Mouse (Mus musculus): Measurements from ENCODE around the gene Helb. TPM values are rescaled to one million over a fixed set of nuclear protein-coding genes. Genes with fewer than 3 reads are reported as not detected.

Gene Helb
- 3.1 and 3.4 TPM in 2 replicates for polyA plus RNA-seq (2015; fragmentation: Nextera tagmentation; extraction: Ambion mirVana)

- Histone ChIP-seq H3K9me3 (no peaks in the 10 kb centered on the region), H3K4me3 (replicated peaks) (peak within 1 kb of the TSS; percentile 65), H3K27ac (0 out of 2 replicates have a peak within 1 kb of the TSS, but pooled peaks have one; percentile 20)
These were observed at the start of gene Helb for GRCm38 (mm10) chr10:120112507-120113396. Helb (minus strand) TSS chr10:120112987.

GRCm38 (mm10) chr10:120160533-120160932, 47.7 kb upstream of the Helb start:
- Histone ChIP-seq H3K27ac (no peak overlapping the region), H3K9ac (replicated peaks) (no peak overlapping the region), H3K4me3 (replicated peaks) (no peak overlapping the region), H3K4me2 (replicated peaks) (no peak overlapping the region), H3K27me3 (no peaks in the 10 kb centered on the region), H3K36me3 (no peaks in the 10 kb centered on the region), H3K9me3 (no peaks in the 10 kb centered on the region), H3K4me1 (replicated peaks) (no peaks in the 10 kb centered on the region)
- no peak for ATAC-seq
- 92% methylated on average over 9 of the region's 9 CpGs for WGBS

More at GRCm38 (mm10) chr10:120112507-120113396, at the start of gene Helb:
- under 1% methylated on average over 55 of the region's 55 CpGs for WGBS
- ATAC-seq, result peak; percentile 99
- peak within 1 kb of the TSS; percentile 80 for H3K4me2 ChIP-seq (replicated peaks)
- H3K36me3 ChIP-seq, result no peaks in the 10 kb centered on the region
- H3K9ac ChIP-seq (replicated peaks), result peak within 1 kb of the TSS; percentile 63
- no peaks in the 10 kb centered on the region for H3K27me3 ChIP-seq
- H3K4me1 ChIP-seq (replicated peaks), result peaks cover 10% of the 10 kb centered on the region

GRCm38 (mm10) chr10:120153911-120154310, 41.1 kb upstream of the Helb start:
- 91% methylated on average over 2 of the region's 2 CpGs for WGBS
- no peaks in the 10 kb centered on the region for H3K27me3 ChIP-seq
- H3K36me3 ChIP-seq, result no peaks in the 10 kb centered on the region
- H3K4me1 ChIP-seq (replicated peaks), result no peaks in the 10 kb centered on the region
- H3K4me2 ChIP-seq (replicated peaks), result no peak overlapping the region
- no peak overlapping the region for H3K4me3 ChIP-seq (replicated peaks)
- no peak overlapping the region for H3K9ac ChIP-seq (replicated peaks)
- H3K27ac ChIP-seq, result no peak overlapping the region
- H3K9me3 ChIP-seq, result peaks cover 12% of the 10 kb centered on the region; the same call in 1 of the 2 replicates
- no peak for ATAC-seq

DNA sequence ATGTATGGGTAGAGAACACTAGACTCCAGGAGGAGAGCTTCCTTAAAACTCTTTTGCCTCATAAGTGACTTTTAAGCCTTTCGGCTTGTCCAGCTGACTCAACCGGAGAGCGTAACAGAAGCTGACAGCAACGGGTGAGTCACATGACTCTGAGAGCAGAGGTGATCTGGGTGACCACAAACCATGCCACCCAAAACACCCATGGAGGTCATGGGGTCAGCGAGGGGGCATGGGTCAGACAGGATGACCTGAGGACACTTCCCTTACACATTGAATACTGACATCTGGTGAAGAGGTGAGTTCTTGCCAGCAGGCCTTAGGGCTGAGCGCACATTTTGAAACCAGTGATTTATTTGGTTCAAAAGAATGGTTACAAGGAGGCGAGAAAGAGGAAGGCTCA, 38.9 kb upstream of the Helb start:
- Histone ChIP-seq H3K9me3 (peaks cover 12% of the 10 kb centered on the region; the same call in 1 of the 2 replicates), H3K27ac (no peak overlapping the region), H3K4me1 (replicated peaks) (no peaks in the 10 kb centered on the region), H3K4me3 (replicated peaks) (no peak overlapping the region), H3K27me3 (no peaks in the 10 kb centered on the region), H3K4me2 (replicated peaks) (no peak overlapping the region), H3K36me3 (no peaks in the 10 kb centered on the region), H3K9ac (replicated peaks) (no peak overlapping the region)
- 96% methylated on average over 7 of the region's 7 CpGs for WGBS
- ATAC-seq, result no peak

DNA sequence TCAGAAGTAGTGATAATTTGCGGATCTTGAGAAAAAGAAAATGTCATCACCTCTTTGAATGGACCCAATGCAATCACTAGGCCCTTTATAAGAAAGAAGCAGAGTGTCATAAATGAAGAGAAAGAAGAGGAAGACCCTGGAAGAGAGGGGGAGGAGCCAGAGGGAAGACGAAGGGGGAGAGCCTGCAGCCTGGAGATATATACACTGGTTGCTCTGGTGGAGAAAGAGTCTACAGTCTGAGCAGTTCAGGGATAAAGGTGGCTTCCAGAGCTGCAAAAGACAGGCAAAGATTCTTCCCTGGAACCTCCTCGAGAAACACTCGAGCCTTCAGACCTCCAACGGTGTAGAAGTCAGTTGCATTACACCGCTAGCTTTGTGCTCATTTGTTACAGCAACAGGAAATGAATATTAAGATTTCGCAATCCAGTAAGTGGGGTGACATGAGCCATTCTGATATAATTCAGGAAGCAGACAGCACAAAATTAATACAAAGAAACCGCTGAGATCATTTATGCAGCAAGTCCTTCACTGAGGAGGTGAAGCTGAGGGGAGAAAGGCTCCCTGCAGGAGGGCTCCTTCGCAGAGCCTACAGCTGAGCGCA, 28.2 kb upstream of the Helb start:
- no peaks in the 10 kb centered on the region for H3K27me3 ChIP-seq
- no peak overlapping the region for H3K4me3 ChIP-seq (replicated peaks)
- H3K36me3 ChIP-seq, result 0 out of 2 replicates have a peak, but pooled peaks cover 7% of the 10 kb centered on the region
- no peak overlapping the region for H3K9ac ChIP-seq (replicated peaks)
- no peaks in the 10 kb centered on the region for H3K4me1 ChIP-seq (replicated peaks)
- H3K27ac ChIP-seq, result no peak overlapping the region
- H3K4me2 ChIP-seq (replicated peaks), result no peak overlapping the region
- 64% methylated on average over 10 of the region's 10 CpGs for WGBS
- no peak for ATAC-seq
- peaks cover 21% of the 10 kb centered on the region for H3K9me3 ChIP-seq

GRCm38 (mm10) chr10:120140193-120140592, 27.4 kb upstream of the Helb start:
- Histone ChIP-seq H3K27me3 (no peaks in the 10 kb centered on the region), H3K36me3 (0 out of 2 replicates have a peak, but pooled peaks cover 7% of the 10 kb centered on the region), H3K27ac (no peak overlapping the region), H3K9ac (replicated peaks) (no peak overlapping the region), H3K4me2 (replicated peaks) (no peak overlapping the region), H3K4me3 (replicated peaks) (no peak overlapping the region), H3K9me3 (peaks cover 17% of the 10 kb centered on the region), H3K4me1 (replicated peaks) (no peaks in the 10 kb centered on the region)
- no peak for ATAC-seq
- WGBS, result 72% methylated on average over 4 of the region's 4 CpGs

- no peak for ATAC-seq
- no peak overlapping the region for H3K4me3 ChIP-seq (replicated peaks)
- no peaks in the 10 kb centered on the region for H3K4me1 ChIP-seq (replicated peaks)
- WGBS, result 89% methylated on average over 12 of the region's 12 CpGs
- no peak overlapping the region for H3K9ac ChIP-seq (replicated peaks)
- H3K27ac ChIP-seq, result no peak overlapping the region
- no peaks in the 10 kb centered on the region for H3K27me3 ChIP-seq
- no peak overlapping the region for H3K4me2 ChIP-seq (replicated peaks)
- no peaks in the 10 kb centered on the region for H3K9me3 ChIP-seq
- no peaks in the 10 kb centered on the region for H3K36me3 ChIP-seq
These were observed 23.3 kb upstream of the Helb start for GRCm38 (mm10) chr10:120136020-120136562.

DNA sequence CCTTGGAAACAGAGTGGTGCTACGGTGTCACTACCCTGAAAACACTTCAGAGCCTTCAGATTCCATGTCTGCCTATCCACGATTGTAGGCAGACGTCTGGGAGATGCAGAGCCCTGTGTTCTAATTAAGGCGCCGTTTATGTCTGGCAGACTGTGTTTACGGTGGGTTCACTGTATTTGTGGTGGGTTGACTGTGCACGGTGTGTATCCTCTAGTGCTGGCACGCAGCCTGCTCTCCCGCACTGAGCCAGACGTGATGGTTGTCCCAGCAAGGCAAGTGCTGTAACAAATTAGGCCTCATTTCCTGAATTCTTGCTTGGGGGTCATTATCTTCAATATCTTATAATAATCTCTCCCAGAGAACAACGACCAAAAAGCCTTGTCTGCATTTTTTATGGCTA, 20.9 kb upstream of the Helb start:
- Histone ChIP-seq H3K36me3 (no peaks in the 10 kb centered on the region), H3K4me1 (replicated peaks) (0 out of 2 replicates have a peak, but pooled peaks cover 5% of the 10 kb centered on the region), H3K27me3 (no peaks in the 10 kb centered on the region), H3K9me3 (no peaks in the 10 kb centered on the region), H3K4me3 (replicated peaks) (no peak overlapping the region), H3K9ac (replicated peaks) (no peak overlapping the region), H3K27ac (no peak overlapping the region), H3K4me2 (replicated peaks) (no peak overlapping the region)
- ATAC-seq, result no peak
- 83% methylated on average over 11 of the region's 11 CpGs for WGBS

DNA sequence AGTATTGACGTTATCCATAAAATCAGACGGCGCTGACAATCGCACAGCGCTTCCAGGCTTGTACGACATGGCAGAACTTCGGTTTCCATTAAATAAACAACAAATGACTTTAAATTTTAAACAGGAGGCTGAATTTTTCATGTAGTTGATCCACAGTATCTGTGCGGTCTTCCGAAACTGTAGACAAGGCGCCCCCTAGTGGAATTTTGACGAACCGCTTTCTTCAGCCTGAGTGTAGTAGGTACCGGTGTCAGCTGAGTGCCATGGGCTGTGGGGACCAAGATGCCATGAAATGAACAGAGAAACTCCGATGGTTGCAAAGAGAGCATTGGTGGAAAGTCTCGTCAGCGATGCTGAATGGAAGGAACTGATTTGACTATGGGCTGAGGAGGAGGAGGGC, 17.8 kb upstream of the Helb start:
- Histone ChIP-seq H3K4me1 (replicated peaks) (0 out of 2 replicates have a peak, but pooled peaks cover 6% of the 10 kb centered on the region), H3K9me3 (no peaks in the 10 kb centered on the region), H3K9ac (replicated peaks) (no peak overlapping the region), H3K27me3 (no peaks in the 10 kb centered on the region), H3K36me3 (no peaks in the 10 kb centered on the region), H3K4me3 (replicated peaks) (no peak overlapping the region), H3K27ac (no peak overlapping the region), H3K4me2 (replicated peaks) (no peak overlapping the region)
- ATAC-seq, result no peak
- WGBS, result 66% methylated on average over 16 of the region's 16 CpGs

DNA sequence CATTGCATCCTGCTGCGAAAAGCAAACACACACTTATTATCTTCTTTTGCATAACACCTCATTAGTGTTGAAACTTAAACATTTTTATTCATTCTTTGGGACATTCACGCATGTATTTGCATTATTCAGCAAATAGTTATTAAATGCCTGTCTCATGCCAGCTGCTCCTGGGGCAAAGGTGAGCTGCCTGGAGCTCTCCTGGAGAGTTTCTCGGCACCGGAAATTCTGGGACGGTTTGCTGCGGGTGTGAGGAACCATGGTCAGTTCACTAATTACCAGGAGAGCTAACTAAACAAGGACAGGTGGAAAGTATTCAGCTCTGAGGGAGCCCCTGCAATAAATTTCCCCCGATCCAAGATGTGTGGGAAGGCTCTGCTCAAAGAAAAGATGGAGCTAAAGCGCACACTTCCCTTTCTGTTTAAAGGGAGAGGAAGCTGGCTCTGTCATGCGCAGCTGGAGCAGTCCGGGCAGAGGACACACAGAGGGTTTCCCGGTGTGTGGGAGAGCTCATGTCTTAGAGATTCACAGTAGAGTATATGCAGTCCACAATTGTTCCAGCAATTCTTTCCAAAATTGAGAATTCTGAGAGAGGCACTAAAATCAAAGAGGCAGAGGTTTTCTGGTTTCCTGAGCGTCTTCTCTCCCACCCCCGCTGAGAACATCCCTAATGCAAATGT, 16.0 kb upstream of the Helb start:
- Histone ChIP-seq H3K4me3 (replicated peaks) (no peak overlapping the region), H3K4me2 (replicated peaks) (peak overlapping the region; percentile 11; the same call in 1 of the 2 replicates), H3K27me3 (no peaks in the 10 kb centered on the region), H3K9me3 (no peaks in the 10 kb centered on the region), H3K4me1 (replicated peaks) (0 out of 2 replicates have a peak, but pooled peaks cover 6% of the 10 kb centered on the region), H3K36me3 (no peaks in the 10 kb centered on the region), H3K27ac (no peak overlapping the region), H3K9ac (replicated peaks) (no peak overlapping the region)
- no peak for ATAC-seq
- 49% methylated on average over 13 of the region's 13 CpGs for WGBS

- H3K27me3 ChIP-seq, result no peaks in the 10 kb centered on the region
- no peaks in the 10 kb centered on the region for H3K36me3 ChIP-seq
- 0 out of 2 replicates have a peak, but pooled peaks cover 6% of the 10 kb centered on the region for H3K4me1 ChIP-seq (replicated peaks)
- H3K4me2 ChIP-seq (replicated peaks), result no peak overlapping the region
- H3K9ac ChIP-seq (replicated peaks), result no peak overlapping the region
- no peak for ATAC-seq
- 83% methylated on average over 10 of the region's 10 CpGs for WGBS
- no peak overlapping the region for H3K27ac ChIP-seq
- no peak overlapping the region for H3K4me3 ChIP-seq (replicated peaks)
- H3K9me3 ChIP-seq, result no peaks in the 10 kb centered on the region
These were observed 12.7 kb upstream of the Helb start for GRCm38 (mm10) chr10:120125465-120125857.
